Mouse (Mus musculus): ENCODE data around the gene Pgm1. TPM values are rescaled to one million over a fixed set of nuclear protein-coding genes. Genes with fewer than 3 reads are reported as not detected.

Gene Pgm1
- total and polyA plus RNA-seq, 3 experiments: 54.0 to 97.9 (median 95.7) TPM

GRCm38 (mm10) chr4:99944606-99945005, 15.4 kb downstream of the Pgm1 start:
- Histone ChIP-seq H3K27ac (ENCODE audit: insufficient read depth, low read depth) (peak overlapping the region; percentile 38; the same call in 1 of the 2 replicates), H3K9me3 (replicated peaks; ENCODE audit: low read length) (no peaks in the 10 kb centered on the region), H3K27me3 (replicated peaks) (no peaks in the 10 kb centered on the region), H3K36me3 (replicated peaks in 1 of 2; ENCODE audit: control insufficient read depth in 1 of 2, insufficient read depth in 1 of 2, low read length in 1 of 2) (peaks cover 0 to 21% of the 10 kb centered on the region in 2 experiments), H3K4me1 (ENCODE audit: control insufficient read depth in 1 of 2, insufficient read depth in 2 of 2) (peaks cover 20 to 86% of the 10 kb centered on the region in 2 experiments), H3K9ac (ENCODE audit: insufficient read depth, low read depth) (no peak overlapping the region), H3K4me2 (ENCODE audit: insufficient read depth, low read depth, poor library complexity, severe bottlenecking) (peak overlapping the region; percentile 66), H3K79me2 (replicated peaks; ENCODE audit: control insufficient read depth, extremely low read depth, insufficient read depth, poor library complexity, severe bottlenecking) (no peaks in the 10 kb centered on the region), H3K4me3 (replicated peaks in 1 of 3; ENCODE audit: low read depth in 2 of 3, low read length in 2 of 3, poor library complexity in 1 of 3) (no peak overlapping the region)
- peak; percentile 96 for TF ChIP-seq BHLHE40 (IDR thresholded peaks at IDR 0.05; ENCODE audit: low read depth, low read length)
- TF ChIP-seq ZKSCAN1 (IDR thresholded peaks at IDR 0.05; ENCODE audit: borderline replicate concordance, low read depth, low read length): no peak
- peak; percentile 95 for TF ChIP-seq ETS1 (conservative IDR thresholded peaks at IDR 0.05; ENCODE audit: low read depth, low read length)
- TF ChIP-seq CTCF (conservative IDR thresholded peaks at IDR 0.05 in 1 of 2, IDR thresholded peaks at IDR 0.05 in 1 of 2; ENCODE audit: low read depth in 2 of 2, low read length in 2 of 2): no peak
- TF ChIP-seq ZC3H11A (IDR thresholded peaks at IDR 0.05; ENCODE audit: low read depth, low read length): no peak
- TF ChIP-seq E2F4 (IDR thresholded peaks at IDR 0.05; ENCODE audit: insufficient replicate concordance, low read depth, low read length): no peak
- 0 out of 2 replicates have a peak, but pooled peaks have one; percentile 31 for TF ChIP-seq SIN3A (IDR thresholded peaks at IDR 0.05; ENCODE audit: low read length)
- peak; percentile 11; the same call in 1 of the 2 replicates for TF ChIP-seq USF2 (conservative IDR thresholded peaks at IDR 0.05; ENCODE audit: low read depth, low read length)
- 0 out of 2 replicates have a peak, but pooled peaks have one; percentile 12 for TF ChIP-seq MAZ (IDR thresholded peaks at IDR 0.05; ENCODE audit: low read depth, low read length)
- TF ChIP-seq TBP (conservative IDR thresholded peaks at IDR 0.05; ENCODE audit: low read depth, low read length): no peak
- TF ChIP-seq SMC3 (IDR thresholded peaks at IDR 0.05; ENCODE audit: low read depth, low read length): no peak
- TF ChIP-seq JUND (conservative IDR thresholded peaks at IDR 0.05; ENCODE audit: low read depth, low read length): no peak
- no peak for TF ChIP-seq NELFE (IDR thresholded peaks at IDR 0.05; ENCODE audit: low read depth, low read length)
- TF ChIP-seq USF1 (IDR thresholded peaks at IDR 0.05; ENCODE audit: low read depth, low read length): peak; percentile 37; the same call in 1 of the 2 replicates
- 0 out of 2 replicates have a peak, but pooled peaks have one; percentile 24 for TF ChIP-seq MEF2A (IDR thresholded peaks at IDR 0.05; ENCODE audit: borderline replicate concordance, low read depth, low read length)
- TF ChIP-seq CHD1 (IDR thresholded peaks at IDR 0.05; ENCODE audit: low read depth, low read length): no peak
- 0 out of 2 replicates have a peak, but pooled peaks have one; percentile 53 for TF ChIP-seq TCF12 (IDR thresholded peaks at IDR 0.05; ENCODE audit: low read depth, low read length)
- peak; percentile 11 for TF ChIP-seq EP300 (IDR thresholded peaks at IDR 0.05; ENCODE audit: low read length)
- no peak for TF ChIP-seq ELF1 (IDR thresholded peaks at IDR 0.05; ENCODE audit: low read depth, low read length)
- peak; percentile 73 for TF ChIP-seq IRF4 (IDR thresholded peaks at IDR 0.05; ENCODE audit: low read depth, low read length)
- peak; percentile 28; the same call in 1 of the 2 replicates for TF ChIP-seq MXI1 (IDR thresholded peaks at IDR 0.05; ENCODE audit: low read depth, low read length)
- no peak for TF ChIP-seq HCFC1 (IDR thresholded peaks at IDR 0.05; ENCODE audit: low read depth, low read length)
- dilution Hi-C loops (cut with MboI; ENCODE audit: extremely low pct_ligation_motif_present, extremely low pct_unique_long_range_greater_than_20kb, low sequenced_read_pairs): no loop called here
- in situ Hi-C loops (cut with MboI; ENCODE audit: low pct_ligation_motif_present, low pct_unique_long_range_greater_than_20kb, low sequenced_read_pairs): no loop called here
- peak; percentile 76 for DNase-seq (ENCODE audit: extremely low read depth)
